Mouse (Mus musculus) T-cell, adult 2 months (primary cell): ENCODE measurements around the gene Fbxo47.

Source experiments
- DNase-seq: peaks from one replicate; pipeline ENCODE4 v3.0.0; 2022; ENCODE audit warnings: low spot score

Gene Fbxo47

DNA sequence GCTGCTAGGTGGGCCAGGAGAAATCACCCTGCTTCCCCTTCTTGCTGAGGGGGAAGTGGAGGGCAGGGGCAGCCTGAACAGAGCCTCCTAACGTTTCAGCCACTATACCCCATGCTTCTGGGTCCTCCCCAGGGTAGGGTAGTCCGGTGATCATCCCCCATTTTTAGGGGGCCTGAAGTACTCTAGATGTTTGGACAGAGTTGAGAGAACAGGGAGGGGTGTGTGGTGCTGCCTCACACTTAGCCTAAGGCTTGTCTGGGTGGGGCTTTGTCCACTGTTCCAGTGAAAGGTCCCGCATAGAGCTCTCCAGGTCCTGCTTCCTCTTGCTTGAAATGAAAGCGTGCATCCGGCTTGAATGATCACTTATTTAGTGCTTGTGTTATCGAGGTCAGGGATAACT, 53.5 kb downstream of the Fbxo47 start:
- no peak for DNase-seq

GRCm38 (mm10) chr11:97829913-97830476, 54.0 kb downstream of the Fbxo47 start:
- DNase-seq = peak; percentile 23

GRCm38 (mm10) chr11:97829365-97829764, 54.6 kb downstream of the Fbxo47 start:
- DNase-seq = no peak

DNA sequence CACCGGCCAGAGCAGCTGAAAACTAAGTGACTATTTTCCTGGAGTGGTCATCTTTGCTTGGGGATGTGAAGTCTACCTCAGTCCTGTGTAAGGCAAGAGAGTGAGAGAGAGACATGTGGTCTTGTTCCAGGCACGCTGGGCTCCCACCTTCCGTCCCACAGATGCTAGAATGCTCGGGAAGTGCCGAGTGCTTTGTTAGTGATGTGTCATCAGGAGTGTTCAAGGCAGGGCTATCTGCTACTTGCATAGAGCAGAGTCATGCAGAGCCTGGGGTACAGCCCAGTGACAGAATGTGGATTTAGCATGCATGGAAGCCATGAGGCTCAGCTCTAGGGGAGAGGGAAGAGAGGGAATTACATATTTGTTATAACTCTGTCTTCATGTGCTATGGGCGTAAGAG, 56.3 kb downstream of the Fbxo47 start:
- no peak for DNase-seq

- no peak for DNase-seq
Measured at GRCm38 (mm10) chr11:97826414-97826813, 57.5 kb downstream of the Fbxo47 start.

GRCm38 (mm10) chr11:97825971-97826370, 58.0 kb downstream of the Fbxo47 start:
- DNase-seq = peak; percentile 31

- DNase-seq = peak; percentile 78
Measured at GRCm38 (mm10) chr11:97825295-97825694, 58.7 kb downstream of the Fbxo47 start.

GRCm38 (mm10) chr11:97824895-97825294, 59.1 kb downstream of the Fbxo47 start:
- DNase-seq = no peak

DNA sequence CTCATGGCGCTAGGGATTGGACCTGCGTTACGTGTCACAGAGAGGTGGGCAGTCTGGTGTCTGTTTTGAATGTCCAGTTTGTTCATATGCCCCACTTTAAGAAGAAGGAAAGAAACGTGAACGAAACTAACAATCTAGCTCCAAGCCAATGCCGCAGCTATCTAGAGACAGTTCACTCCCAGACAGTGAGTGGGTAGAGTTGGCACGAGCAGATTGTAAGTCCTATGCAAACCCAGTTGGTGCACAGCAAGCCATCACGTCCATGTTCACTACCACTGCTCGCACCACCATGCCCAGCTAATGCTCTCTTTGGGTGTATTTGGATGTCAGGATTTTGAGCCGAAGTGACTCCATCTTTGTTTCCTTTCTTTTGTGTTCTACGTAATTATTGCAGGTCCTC, 59.8 kb downstream of the Fbxo47 start:
- DNase-seq = no peak

DNA sequence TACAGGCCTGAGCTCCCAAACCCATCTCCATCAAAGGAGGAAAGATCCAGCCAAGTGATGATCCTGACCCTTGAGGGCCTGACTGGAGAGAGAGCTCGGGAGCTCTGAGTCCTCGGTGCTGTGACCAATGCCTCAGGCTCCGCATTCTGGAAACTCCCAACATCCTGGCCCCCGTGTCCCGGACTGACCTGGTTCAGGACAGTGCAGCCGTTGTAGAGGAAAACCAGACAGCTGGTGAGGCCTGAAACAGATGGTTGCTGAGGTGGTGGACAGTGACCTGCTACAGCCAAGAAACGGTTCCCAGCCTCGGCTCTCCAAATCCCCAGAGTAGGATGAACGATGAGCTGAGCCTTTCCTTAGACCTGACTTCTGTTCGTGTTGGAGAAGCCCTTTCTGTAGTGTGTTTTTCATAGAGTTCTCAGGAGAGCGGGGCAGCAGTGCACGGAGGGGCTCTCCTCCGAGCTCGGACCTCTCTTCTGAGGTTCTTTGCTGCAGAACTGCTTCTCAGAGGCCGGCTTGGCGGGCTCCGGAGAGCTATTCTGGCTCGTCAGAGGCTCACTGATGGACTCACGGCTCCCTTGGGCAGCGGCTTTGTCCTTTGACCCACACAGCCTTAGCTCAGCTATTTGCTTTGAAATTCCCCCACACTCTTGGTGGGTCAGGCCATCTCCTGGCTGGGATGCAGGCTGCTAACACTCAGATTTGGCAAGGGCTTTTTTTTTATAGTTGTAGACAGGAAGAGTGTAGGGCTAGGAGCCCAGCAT, 60.9 kb downstream of the Fbxo47 start:
- no peak for DNase-seq

- DNase-seq = no peak
Measured at GRCm38 (mm10) chr11:97821401-97822064, 62.4 kb downstream of the Fbxo47 start.

- DNase-seq = no peak
Measured at GRCm38 (mm10) chr11:97820840-97821239, 63.1 kb downstream of the Fbxo47 start.

DNA sequence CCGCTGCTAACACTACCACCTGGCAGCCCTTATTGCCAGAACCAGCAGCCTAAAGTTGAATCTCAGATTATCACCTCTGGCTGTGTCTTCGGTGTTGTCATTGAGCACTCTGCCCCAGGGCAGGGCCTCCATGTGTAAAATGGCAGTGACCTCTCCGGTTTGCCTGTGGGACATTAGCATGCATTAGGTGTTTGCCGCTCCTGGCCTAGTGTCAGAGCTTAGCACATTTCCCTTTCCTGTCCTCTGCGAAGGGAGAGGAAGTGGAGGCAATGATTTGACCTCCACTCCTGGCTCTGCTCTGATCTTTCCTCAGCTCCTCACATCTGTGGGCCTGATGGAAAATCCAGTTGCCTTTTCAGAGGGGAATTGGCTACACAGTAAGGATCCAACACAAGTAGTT, 64.0 kb downstream of the Fbxo47 start:
- no peak for DNase-seq

DNA sequence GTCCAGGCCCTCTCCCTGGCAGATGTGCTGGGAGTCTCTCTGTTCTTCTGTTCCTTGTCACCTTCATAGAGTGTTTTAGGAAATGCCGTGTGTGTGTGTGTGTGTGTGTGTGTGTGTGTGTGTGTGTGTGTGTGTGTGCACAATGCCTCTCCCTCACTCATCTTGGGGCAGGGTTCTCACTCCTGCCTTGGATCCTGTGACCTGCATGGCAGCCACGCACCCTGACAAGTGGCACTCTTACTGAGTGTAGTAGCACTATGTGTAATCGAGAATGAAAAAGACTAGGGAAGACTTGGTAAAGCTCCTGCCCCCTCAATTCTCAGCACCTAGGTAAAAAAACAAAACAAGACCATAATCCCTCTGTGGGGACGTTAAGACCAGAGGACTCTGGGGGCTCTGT, 64.9 kb downstream of the Fbxo47 start:
- no peak for DNase-seq

DNA sequence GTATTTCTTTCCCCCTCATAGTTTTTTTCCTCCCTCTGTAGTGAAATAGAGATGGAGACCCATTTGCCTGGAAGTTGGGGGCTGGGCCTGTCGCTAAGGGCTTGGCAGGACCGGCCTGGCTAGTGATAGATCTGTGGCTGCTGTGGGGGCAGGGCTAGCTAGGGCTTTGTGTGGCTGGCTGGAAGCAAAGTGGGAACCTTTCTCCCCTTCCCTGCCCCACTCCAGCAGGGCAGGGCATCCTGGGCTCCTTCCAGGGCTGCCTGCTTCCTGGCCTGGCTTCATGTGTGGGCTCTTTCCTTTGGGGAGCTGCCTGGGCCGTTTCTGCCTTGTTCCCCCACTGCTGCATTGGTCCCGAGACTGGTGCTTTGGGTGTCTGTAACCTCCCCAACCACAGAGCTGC, 65.4 kb downstream of the Fbxo47 start:
- no peak for DNase-seq

GRCm38 (mm10) chr11:97818003-97818402, 66.0 kb downstream of the Fbxo47 start:
- no peak for DNase-seq

GRCm38 (mm10) chr11:97817379-97817778, 66.6 kb downstream of the Fbxo47 start:
- no peak for DNase-seq

DNA sequence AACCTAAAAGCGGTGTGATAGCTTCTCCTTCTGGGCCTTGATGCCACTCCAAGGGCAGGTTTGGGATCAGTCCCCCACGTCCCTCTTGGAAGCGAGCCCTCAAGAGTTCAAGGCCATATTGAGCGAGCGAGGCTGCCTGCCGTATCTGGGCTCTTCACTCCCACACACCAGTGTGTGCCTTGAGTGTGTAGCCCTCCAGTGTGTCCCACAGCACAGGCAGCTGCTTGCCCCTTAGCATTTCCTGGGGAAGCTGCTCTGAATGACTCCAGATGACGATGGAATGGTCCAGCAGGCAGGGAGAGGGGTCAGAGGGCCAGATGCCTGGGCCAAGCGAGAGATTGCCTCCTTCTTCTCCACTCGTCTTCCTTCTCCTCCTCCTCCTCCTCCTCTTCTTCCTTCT, 67.0 kb downstream of the Fbxo47 start:
- no peak for DNase-seq

- DNase-seq = no peak
Measured at GRCm38 (mm10) chr11:97816176-97816575, 67.8 kb downstream of the Fbxo47 start.

- DNase-seq = no peak
Measured at GRCm38 (mm10) chr11:97815736-97816135, 68.2 kb downstream of the Fbxo47 start.

- DNase-seq = no peak
Measured at GRCm38 (mm10) chr11:97813746-97814515, 70.0 kb downstream of the Fbxo47 start.

DNA sequence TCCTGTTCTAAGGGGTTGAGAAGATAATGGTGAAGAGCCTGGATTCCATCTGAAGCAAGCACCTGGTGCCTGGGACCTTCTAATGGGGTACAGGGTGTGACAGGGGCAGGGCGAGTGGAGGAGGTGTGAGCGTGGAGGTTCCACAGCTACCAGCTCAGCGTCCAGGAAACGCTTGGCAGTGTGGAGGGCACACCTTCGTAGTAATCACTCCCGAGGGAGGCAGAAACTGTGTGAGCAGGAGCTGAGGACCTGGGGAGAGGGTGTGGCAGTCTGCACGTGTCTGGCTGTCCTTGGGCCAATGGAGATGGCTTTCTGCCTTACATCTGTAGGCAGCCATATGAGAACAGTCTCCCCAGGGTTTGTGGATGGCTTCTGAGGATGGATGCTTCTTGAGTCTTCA, 70.9 kb downstream of the Fbxo47 start:
- DNase-seq = no peak

DNA sequence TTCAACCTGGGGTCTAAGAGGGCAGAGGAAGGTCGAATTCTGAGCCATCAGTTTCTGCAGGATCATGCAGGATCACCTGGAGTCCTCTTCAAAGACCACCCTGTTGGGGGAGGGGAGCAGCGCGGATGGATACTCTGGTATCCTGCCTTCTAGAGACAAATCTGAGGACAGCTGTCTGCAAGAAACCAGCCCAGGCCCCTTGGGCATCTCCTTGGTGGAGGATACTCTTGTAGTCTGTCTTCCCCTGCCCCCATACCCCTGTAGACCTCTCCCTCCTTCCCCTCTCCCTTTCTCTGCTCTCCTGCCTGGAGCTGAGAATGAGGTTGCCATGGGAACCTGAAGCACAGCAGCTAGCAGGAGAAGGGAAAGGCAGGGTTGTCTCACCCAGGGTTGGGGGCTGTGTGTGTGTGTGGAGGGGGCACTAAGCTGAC, 71.4 kb downstream of the Fbxo47 start:
- DNase-seq = no peak
